Mouse (Mus musculus): ENCODE measurements at regions not wholly inside any gene's neighbourhood (a gene's known extent, or its start where the extent isn't known, plus 50 kb on each side); places are given as distances from the start of the nearest gene placed in this dataset.
A peak's percentile ranks its signal among the peaks of the same experiment; 100 is the strongest.
"Not testable (repeated sequence)": the region's sequence is repeated elsewhere in the genome, so short reads cannot be mapped to it uniquely, and the experiment has no call there.

GRCm38 (mm10) chr13:74969244-74969643 is 120.4 kb upstream of the Pcsk1 start:
- no peak for TF ChIP-seq EP300 (IDR thresholded peaks at IDR 0.05; ENCODE audit: insufficient read depth, low read depth, low read length)
- TF ChIP-seq CTCF (IDR thresholded peaks at IDR 0.05) = no peak
- no peak for TF ChIP-seq POLR2A (IDR thresholded peaks at IDR 0.05; ENCODE audit: insufficient read depth, low read depth, low read length)
- H3K79me2 ChIP-seq (replicated peaks; ENCODE audit: control insufficient read depth, insufficient read depth, low read length) = no peaks in the 10 kb centered on the region
- DNase-seq = no peak
- no peak overlapping the region for H3K9ac ChIP-seq (ENCODE audit: low read depth, low read length)
- intact Hi-C loops (cut with DNase I) = no loop called here
- H3K27ac ChIP-seq = no peak overlapping the region
- WGBS = 63% methylated on average over 1 of the region's 1 CpGs
- H3K4me3 ChIP-seq = no peak overlapping the region
- no peaks in the 10 kb centered on the region for H3K4me1 ChIP-seq (ENCODE audit: control insufficient read depth, insufficient read depth, low read length)
- no peaks in the 10 kb centered on the region for H3K36me3 ChIP-seq (ENCODE audit: control insufficient read depth, insufficient read depth, low read length)
- no peaks in the 10 kb centered on the region for H3K27me3 ChIP-seq (ENCODE audit: control insufficient read depth, insufficient read depth, low read length)

GRCm38 (mm10) chr13:74955876-74956275 is 133.8 kb upstream of the Pcsk1 start:
- H3K27ac ChIP-seq = no peak overlapping the region
- WGBS = 90% methylated on average over 1 of the region's 1 CpGs
- no peak for TF ChIP-seq EP300 (IDR thresholded peaks at IDR 0.05; ENCODE audit: insufficient read depth, low read depth, low read length)
- no peak for TF ChIP-seq CTCF (IDR thresholded peaks at IDR 0.05)
- TF ChIP-seq POLR2A (IDR thresholded peaks at IDR 0.05; ENCODE audit: insufficient read depth, low read depth, low read length) = no peak
- no peak for DNase-seq
- no peaks in the 10 kb centered on the region for H3K79me2 ChIP-seq (replicated peaks; ENCODE audit: control insufficient read depth, insufficient read depth, low read length)
- intact Hi-C loops (cut with DNase I) = no loop called here
- H3K27me3 ChIP-seq (ENCODE audit: control insufficient read depth, insufficient read depth, low read length) = no peaks in the 10 kb centered on the region
- H3K4me3 ChIP-seq = no peak overlapping the region
- no peaks in the 10 kb centered on the region for H3K36me3 ChIP-seq (ENCODE audit: control insufficient read depth, insufficient read depth, low read length)
- H3K4me1 ChIP-seq (ENCODE audit: control insufficient read depth, insufficient read depth, low read length) = no peaks in the 10 kb centered on the region
- no peak overlapping the region for H3K9ac ChIP-seq (ENCODE audit: low read depth, low read length)

GRCm38 (mm10) chr13:74913655-74914054 is 105.0 kb upstream of the Cast start:
- H3K36me3 ChIP-seq (ENCODE audit: control insufficient read depth, insufficient read depth, low read length); H3K4me1 ChIP-seq (ENCODE audit: control insufficient read depth, insufficient read depth, low read length); intact Hi-C loops (cut with DNase I); DNase-seq; H3K27me3 ChIP-seq (ENCODE audit: control insufficient read depth, insufficient read depth, low read length); H3K4me3 ChIP-seq; H3K79me2 ChIP-seq (replicated peaks; ENCODE audit: control insufficient read depth, insufficient read depth, low read length); H3K27ac ChIP-seq; H3K9ac ChIP-seq (ENCODE audit: low read depth, low read length): not testable (repeated sequence)
- WGBS = 22% methylated on average over 2 of the region's 2 CpGs

GRCm38 (mm10) chr13:74903213-74904055 is 94.8 kb upstream of the Cast start:
- Histone ChIP-seq H3K4me3 (no peak overlapping the region), H3K4me1 (ENCODE audit: control insufficient read depth, insufficient read depth, low read length) (no peaks in the 10 kb centered on the region), H3K9ac (ENCODE audit: low read depth, low read length) (no peak overlapping the region), H3K79me2 (replicated peaks; ENCODE audit: control insufficient read depth, insufficient read depth, low read length) (no peaks in the 10 kb centered on the region), H3K36me3 (ENCODE audit: control insufficient read depth, insufficient read depth, low read length) (no peaks in the 10 kb centered on the region), H3K27me3 (ENCODE audit: control insufficient read depth, insufficient read depth, low read length) (no peaks in the 10 kb centered on the region), H3K27ac (no peak overlapping the region)
- intact Hi-C loops (cut with DNase I) = no loop called here
- 75% methylated on average over 1 of the region's 1 CpGs for WGBS
- TF ChIP-seq POLR2A (IDR thresholded peaks at IDR 0.05; ENCODE audit: insufficient read depth, low read depth, low read length) (no peak), EP300 (IDR thresholded peaks at IDR 0.05; ENCODE audit: insufficient read depth, low read depth, low read length) (no peak), CTCF (IDR thresholded peaks at IDR 0.05) (no peak)
- DNase-seq = no peak

GRCm38 (mm10) chr13:74889859-74890469 is 81.4 kb upstream of the Cast start:
- H3K79me2 ChIP-seq (replicated peaks; ENCODE audit: control insufficient read depth, insufficient read depth, low read length) = no peaks in the 10 kb centered on the region
- H3K36me3 ChIP-seq (ENCODE audit: control insufficient read depth, insufficient read depth, low read length) = no peaks in the 10 kb centered on the region
- intact Hi-C loops (cut with DNase I) = no loop called here
- no peak overlapping the region for H3K9ac ChIP-seq (ENCODE audit: low read depth, low read length)
- no peak for DNase-seq
- no peak overlapping the region for H3K27ac ChIP-seq
- H3K27me3 ChIP-seq (ENCODE audit: control insufficient read depth, insufficient read depth, low read length) = no peaks in the 10 kb centered on the region
- no peaks in the 10 kb centered on the region; the same call in 1 of the 2 replicates for H3K4me1 ChIP-seq (ENCODE audit: control insufficient read depth, insufficient read depth, low read length)
- WGBS = 69% methylated on average over 8 of the region's 8 CpGs
- H3K4me3 ChIP-seq = no peak overlapping the region
- TF ChIP-seq CTCF (IDR thresholded peaks at IDR 0.05) (peak; percentile 31), POLR2A (IDR thresholded peaks at IDR 0.05; ENCODE audit: insufficient read depth, low read depth, low read length) (no peak), EP300 (IDR thresholded peaks at IDR 0.05; ENCODE audit: insufficient read depth, low read depth, low read length) (no peak)

- intact Hi-C loops (cut with DNase I) = loop anchor here (10.0 kb wide), 1 partner anchor 1007 kb away; no protein-coding TSS in a partner anchor
- TF ChIP-seq CTCF (IDR thresholded peaks at IDR 0.05) (no peak), EP300 (IDR thresholded peaks at IDR 0.05; ENCODE audit: insufficient read depth, low read depth, low read length) (no peak), POLR2A (IDR thresholded peaks at IDR 0.05; ENCODE audit: insufficient read depth, low read depth, low read length) (no peak)
- Histone ChIP-seq H3K27ac (no peak overlapping the region), H3K9ac (ENCODE audit: low read depth, low read length) (no peak overlapping the region), H3K4me1 (ENCODE audit: control insufficient read depth, insufficient read depth, low read length) (no peaks in the 10 kb centered on the region), H3K4me3 (no peak overlapping the region), H3K79me2 (replicated peaks; ENCODE audit: control insufficient read depth, insufficient read depth, low read length) (no peaks in the 10 kb centered on the region), H3K36me3 (ENCODE audit: control insufficient read depth, insufficient read depth, low read length) (no peaks in the 10 kb centered on the region), H3K27me3 (ENCODE audit: control insufficient read depth, insufficient read depth, low read length) (no peaks in the 10 kb centered on the region)
- WGBS = 72% methylated on average over 1 of the region's 1 CpGs
- DNase-seq = no peak
Observed at GRCm38 (mm10) chr13:74867720-74868119, 59.1 kb upstream of the Cast start.
